Mouse (Mus musculus) MEL (cell line): Measurements from ENCODE around the gene Tekt2.

Source experiments
- CHD1 ChIP-seq: IDR thresholded peaks from 2 replicates; pipeline ENCODE4 v1.6.1; 2012; ENCODE audit warnings: low read depth, mild to moderate bottlenecking, inconsistent platforms, low read length, improper control_type of control experiment
- ELF1 ChIP-seq: IDR thresholded peaks from 2 replicates; pipeline ENCODE4 v1.6.1; 2014; ENCODE audit warnings: low read depth, mild to moderate bottlenecking, inconsistent platforms, low read length, improper control_type of control experiment, moderate library complexity
- EP300 ChIP-seq, 2 experiments: IDR thresholded peaks; 2 replicates each; pipeline ENCODE4 v1.6.1; 2011; ENCODE audit warnings: improper control_type of control experiment in 2 of 2, low read length in 2 of 2, low read depth in 1 of 2, mild to moderate bottlenecking in 1 of 2
- GABPA ChIP-seq: IDR thresholded peaks from 2 replicates; pipeline ENCODE4 v1.6.1; 2012; ENCODE audit warnings: low read depth, mild to moderate bottlenecking, inconsistent platforms, low read length, improper control_type of control experiment, moderate library complexity
- GATA1 ChIP-seq: IDR thresholded peaks from 2 replicates; pipeline ENCODE4 v1.6.1; 2011; ENCODE audit warnings: low read depth, low read length, improper control_type of control experiment
- MAFK ChIP-seq: IDR thresholded peaks from 2 replicates; pipeline ENCODE4 v1.6.1; 2011; ENCODE audit warnings: low read depth, mild to moderate bottlenecking, low read length, improper control_type of control experiment, borderline replicate concordance
- MYC ChIP-seq: IDR thresholded peaks from 2 replicates; pipeline ENCODE4 v1.6.1; 2011; ENCODE audit warnings: low read depth, mild to moderate bottlenecking, low read length, improper control_type of control experiment, moderate library complexity
- POLR2A ChIP-seq, 2 experiments: IDR thresholded peaks; 2 replicates each; pipeline ENCODE4 v1.6.1; 2011 to 2012; ENCODE audit warnings: low read length in 2 of 2, mild to moderate bottlenecking in 2 of 2, control low read depth in 1 of 2, improper control_type of control experiment in 1 of 2, low read depth in 1 of 2, moderate library complexity in 1 of 2; ENCODE audit not compliant: control insufficient read depth in 1 of 2, insufficient read depth in 1 of 2, poor library complexity in 1 of 2
- USF2 ChIP-seq, 2 experiments: IDR thresholded peaks; 2 replicates each; pipeline ENCODE4 v1.6.1; 2011 to 2012; ENCODE audit warnings: improper control_type of control experiment in 2 of 2, low read length in 2 of 2, borderline replicate concordance in 1 of 2, inconsistent platforms in 1 of 2, low read depth in 1 of 2, mild to moderate bottlenecking in 1 of 2; ENCODE audit not compliant: insufficient read depth in 1 of 2
- ZNF384 ChIP-seq: IDR thresholded peaks from 2 replicates; pipeline ENCODE4 v1.6.1; 2012; ENCODE audit warnings: low read depth, mild to moderate bottlenecking, inconsistent platforms, low read length, improper control_type of control experiment

DNA sequence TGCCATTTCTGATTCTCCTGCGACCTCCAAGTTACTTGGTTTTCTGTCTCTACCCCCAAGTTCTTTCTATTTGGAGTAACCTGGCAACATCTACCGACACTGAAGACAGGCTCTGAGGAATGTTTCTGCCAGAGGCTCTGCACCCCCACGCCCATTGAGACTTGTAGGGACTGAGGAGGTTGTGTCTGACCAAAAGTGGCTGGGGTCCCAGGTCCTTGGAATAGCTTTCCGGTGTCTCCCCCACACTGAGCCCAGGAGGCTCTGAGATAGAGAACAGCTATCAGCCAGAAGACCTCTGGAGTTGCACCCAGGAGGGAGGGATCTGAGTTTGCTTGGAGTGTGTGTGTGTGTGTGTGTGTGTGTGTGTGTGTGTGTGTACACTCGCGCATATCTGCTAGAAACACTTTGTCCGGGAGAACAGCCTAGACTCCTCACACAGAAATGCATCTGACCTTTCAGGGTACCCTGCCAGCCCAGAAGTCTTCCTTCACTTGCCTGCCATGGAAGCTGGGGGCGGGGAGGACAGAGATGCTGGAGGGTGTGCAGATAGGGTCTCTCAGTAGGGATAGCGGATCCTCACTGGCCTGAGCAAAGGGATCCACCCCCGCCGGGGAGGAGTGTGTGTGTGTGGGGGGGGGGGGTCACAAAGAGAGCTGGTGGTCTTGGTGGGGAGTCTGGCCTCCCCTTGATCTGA is 38.0 kb downstream of the Tekt2 start:
- no peak for TF ChIP-seq ELF1
- no peak for TF ChIP-seq MYC
- TF ChIP-seq MAFK, result no peak
- TF ChIP-seq POLR2A (IDR thresholded peaks at IDR 0.05; ENCODE audit: control insufficient read depth in 1 of 2, insufficient read depth in 1 of 2, low read depth in 1 of 2, low read length in 2 of 2, poor library complexity in 1 of 2), result no peak
- no peak for TF ChIP-seq USF2 (IDR thresholded peaks at IDR 0.05; ENCODE audit: borderline replicate concordance in 1 of 2, insufficient read depth in 1 of 2, low read depth in 1 of 2, low read length in 2 of 2)
- TF ChIP-seq CHD1, result no peak
- TF ChIP-seq GABPA, result no peak
- TF ChIP-seq ZNF384, result no peak
- no peak for TF ChIP-seq GATA1
- no peak for TF ChIP-seq EP300 (IDR thresholded peaks at IDR 0.05; ENCODE audit: low read depth in 1 of 2, low read length in 2 of 2)
